Comparison of ENCODE assay signal across 18 mouse cellular contexts in genomic region chr8:49563499-49564279, GRCm38 (mm10).
DNase-seq lines count a peak whose midpoint lies in the region; ATAC-seq and TF ChIP-seq lines count a peak whose summit lies in the region.
"Had no signal": no experiment of that assay in that cellular context is flagged by ENCODE, and none has a peak within 500 bp of the region (broad histone marks: within the 10 kb centered on the region; RNA-seq: fewer than 3 reads in every experiment).

No protein-coding gene starts in this region.

- H3K27ac ChIP-seq in forebrain, embryonic 12.5 days, result no peak overlapping the region
- no peak overlapping the region for H3K27ac ChIP-seq in forebrain, postnatal 0 days (ENCODE audit: low read depth, low read length)
- no peak overlapping the region for H3K27ac ChIP-seq in forebrain, embryonic 13.5 days
- H3K27ac ChIP-seq in forebrain, embryonic 15.5 days (replicated peaks), result no peak overlapping the region
- no peak overlapping the region for H3K27ac ChIP-seq in embryonic facial prominence, embryonic 10.5 days (replicated peaks)
- H3K27ac ChIP-seq in heart, embryonic 10.5 days, result no peak overlapping the region
- H3K27ac ChIP-seq: embryonic facial prominence, embryonic 13.5 days; embryonic facial prominence, embryonic 15.5 days had no signal

- WGBS in forebrain, embryonic 12.5 days, result 69% methylated on average over 5 of the region's 5 CpGs
- WGBS in forebrain, postnatal 0 days, result 45% methylated on average over 5 of the region's 5 CpGs
- 47% methylated on average over 5 of the region's 5 CpGs for WGBS in forebrain, embryonic 13.5 days
- 32% methylated on average over 5 of the region's 5 CpGs for WGBS in forebrain, embryonic 15.5 days
- 89% methylated on average over 5 of the region's 5 CpGs for WGBS in embryonic facial prominence, embryonic 10.5 days
- 91% methylated on average over 5 of the region's 5 CpGs for WGBS in heart, embryonic 10.5 days

- no peaks in the 10 kb centered on the region for H3K27me3 ChIP-seq in forebrain, embryonic 12.5 days
- H3K27me3 ChIP-seq in forebrain, postnatal 0 days (ENCODE audit: insufficient read depth, low read length), result no peaks in the 10 kb centered on the region
- no peaks in the 10 kb centered on the region for H3K27me3 ChIP-seq in forebrain, embryonic 13.5 days
- no peaks in the 10 kb centered on the region for H3K27me3 ChIP-seq in forebrain, embryonic 15.5 days
- no peaks in the 10 kb centered on the region for H3K27me3 ChIP-seq in embryonic facial prominence, embryonic 10.5 days (replicated peaks; ENCODE audit: low read depth, poor library complexity, severe bottlenecking)
- H3K27me3 ChIP-seq in heart, embryonic 10.5 days (ENCODE audit: insufficient read depth, poor library complexity, severe bottlenecking), result no peaks in the 10 kb centered on the region
- H3K27me3 ChIP-seq: embryonic facial prominence, embryonic 13.5 days; embryonic facial prominence, embryonic 15.5 days had no signal

- H3K36me3 ChIP-seq in forebrain, embryonic 12.5 days (replicated peaks), result no peaks in the 10 kb centered on the region
- no peaks in the 10 kb centered on the region for H3K36me3 ChIP-seq in forebrain, postnatal 0 days (ENCODE audit: insufficient read depth)
- no peaks in the 10 kb centered on the region for H3K36me3 ChIP-seq in forebrain, embryonic 13.5 days (ENCODE audit: poor library complexity, severe bottlenecking)
- H3K36me3 ChIP-seq in forebrain, embryonic 15.5 days, result no peaks in the 10 kb centered on the region
- H3K36me3 ChIP-seq in embryonic facial prominence, embryonic 10.5 days (replicated peaks), result no peaks in the 10 kb centered on the region
- no peaks in the 10 kb centered on the region for H3K36me3 ChIP-seq in heart, embryonic 10.5 days
- H3K36me3 ChIP-seq: embryonic facial prominence, embryonic 13.5 days; embryonic facial prominence, embryonic 15.5 days had no signal

- ATAC-seq in forebrain, embryonic 12.5 days (ENCODE audit: low FRiP score), result peak; percentile 70; the same call in 1 of the 2 replicates
- ATAC-seq in forebrain, postnatal 0 days, result no peak
- peak; percentile 94 for ATAC-seq in forebrain, embryonic 13.5 days
- peak; percentile 89 for ATAC-seq in forebrain, embryonic 15.5 days (replicated peaks)
- ATAC-seq in erythroid progenitor cell, adult 5-6 weeks (replicated peaks; ENCODE audit: low FRiP score, poor library complexity, severe bottlenecking), result no peak

- no peak for DNase-seq in forebrain, postnatal 0 days
- DNase-seq in embryonic facial prominence, embryonic 10.5 days (ENCODE audit: low spot score), result no peak
- DNase-seq in heart, embryonic 10.5 days (ENCODE audit: low spot score), result no peak
- DNase-seq: adrenal gland, adult 2 months; adrenal gland, postnatal 10 days; adrenal gland, postnatal 25 days; cerebellum, adult 11-12 months; cerebellum, adult 2 months; cerebellum, adult 9-10 months; cerebellum, postnatal 10 days; cerebellum, postnatal 25 days had no signal

- no peak overlapping the region for H3K9ac ChIP-seq in forebrain, embryonic 12.5 days
- H3K9ac ChIP-seq in forebrain, postnatal 0 days, result no peak overlapping the region
- no peak overlapping the region for H3K9ac ChIP-seq in forebrain, embryonic 13.5 days
- no peak overlapping the region for H3K9ac ChIP-seq in forebrain, embryonic 15.5 days (replicated peaks)
- H3K9ac ChIP-seq: embryonic facial prominence, embryonic 13.5 days; embryonic facial prominence, embryonic 15.5 days had no signal

- no peaks in the 10 kb centered on the region for H3K4me1 ChIP-seq in forebrain, embryonic 12.5 days
- H3K4me1 ChIP-seq in forebrain, postnatal 0 days (ENCODE audit: insufficient read depth), result no peaks in the 10 kb centered on the region
- H3K4me1 ChIP-seq in forebrain, embryonic 13.5 days, result no peaks in the 10 kb centered on the region
- H3K4me1 ChIP-seq in forebrain, embryonic 15.5 days, result 0 out of 2 replicates have a peak, but pooled peaks cover 4% of the 10 kb centered on the region
- H3K4me1 ChIP-seq in embryonic facial prominence, embryonic 10.5 days, result no peaks in the 10 kb centered on the region; the same call in 1 of the 2 replicates
- no peaks in the 10 kb centered on the region for H3K4me1 ChIP-seq in heart, embryonic 10.5 days
- H3K4me1 ChIP-seq: embryonic facial prominence, embryonic 15.5 days had no signal

- H3K4me3 ChIP-seq in forebrain, embryonic 12.5 days (replicated peaks), result no peak overlapping the region
- no peak overlapping the region for H3K4me3 ChIP-seq in forebrain, postnatal 0 days (ENCODE audit: low read depth, low read length)
- no peak overlapping the region for H3K4me3 ChIP-seq in forebrain, embryonic 13.5 days
- no peak overlapping the region for H3K4me3 ChIP-seq in forebrain, embryonic 15.5 days
- H3K4me3 ChIP-seq in embryonic facial prominence, embryonic 10.5 days, result no peak overlapping the region
- no peak overlapping the region for H3K4me3 ChIP-seq in heart, embryonic 10.5 days
- H3K4me3 ChIP-seq: embryonic facial prominence, embryonic 13.5 days; embryonic facial prominence, embryonic 15.5 days; erythroblast, embryonic 14.5 days had no signal

- H3K9me3 ChIP-seq in forebrain, embryonic 12.5 days, result no peaks in the 10 kb centered on the region
- H3K9me3 ChIP-seq in forebrain, postnatal 0 days (ENCODE audit: low read length), result no peaks in the 10 kb centered on the region
- no peaks in the 10 kb centered on the region for H3K9me3 ChIP-seq in forebrain, embryonic 13.5 days (replicated peaks)
- H3K9me3 ChIP-seq in forebrain, embryonic 15.5 days, result no peaks in the 10 kb centered on the region
- H3K9me3 ChIP-seq in embryonic facial prominence, embryonic 10.5 days, result no peaks in the 10 kb centered on the region
- no peaks in the 10 kb centered on the region for H3K9me3 ChIP-seq in heart, embryonic 10.5 days
- H3K9me3 ChIP-seq: embryonic facial prominence, embryonic 13.5 days; embryonic facial prominence, embryonic 15.5 days had no signal

- TF ChIP-seq CTCF in forebrain, postnatal 0 days (IDR thresholded peaks at IDR 0.05; ENCODE audit: low read depth), result no peak

- H3K4me2 ChIP-seq in forebrain, embryonic 12.5 days, result no peak overlapping the region
- H3K4me2 ChIP-seq in forebrain, postnatal 0 days (ENCODE audit: low read depth), result no peak overlapping the region
- no peak overlapping the region for H3K4me2 ChIP-seq in forebrain, embryonic 13.5 days
- H3K4me2 ChIP-seq in forebrain, embryonic 15.5 days (replicated peaks), result no peak overlapping the region
- H3K4me2 ChIP-seq: embryonic facial prominence, embryonic 13.5 days; embryonic facial prominence, embryonic 15.5 days had no signal

Comparison
In these comparisons a context has a peak if more than half of its experiments do, and no peak if none do; other contexts are left out.
1. ATAC-seq: peak in forebrain, embryonic 12.5 days (single experiment), forebrain, embryonic 13.5 days (single experiment) and forebrain, embryonic 15.5 days (single experiment); none in forebrain, postnatal 0 days (single experiment) and erythroid progenitor cell, adult 5-6 weeks (single experiment).